Mouse (Mus musculus): ENCODE measurements around the gene Rc3h1.

DNA sequence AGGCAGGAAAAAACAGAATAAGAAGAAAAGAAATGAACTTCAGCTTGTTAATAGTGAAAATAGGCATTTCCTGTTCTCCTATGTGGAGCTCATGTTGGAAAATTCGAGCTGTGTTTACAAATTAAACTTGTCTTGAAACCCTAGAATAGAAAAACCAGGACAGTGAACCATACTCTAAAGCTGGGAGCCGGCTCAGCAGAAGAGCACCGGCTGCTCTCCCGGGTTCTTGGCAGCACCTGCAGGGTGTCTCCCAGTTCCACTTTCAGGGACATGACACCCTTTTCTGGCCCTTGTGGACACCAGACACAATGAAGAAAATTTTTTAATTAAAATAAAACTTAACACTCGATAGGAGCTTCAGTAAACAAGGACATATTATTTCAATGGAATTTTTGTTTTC is 62.4 kb downstream of the Rc3h1 start:
- TF ChIP-seq CTCF (IDR thresholded peaks at IDR 0.05; ENCODE audit: extremely low read depth, insufficient read depth, insufficient read length, insufficient replicate concordance) = no peak
- no peak for TF ChIP-seq POLR2A (IDR thresholded peaks at IDR 0.05; ENCODE audit: low read depth, low read length)

Measured in spleen, adult 2 months (tissue).